Mouse (Mus musculus) monocyte, adult 2 months (primary cell): ENCODE results near the gene Uqcc3.
A peak's percentile ranks its signal among the peaks of the same experiment; 100 is the strongest.
"Not testable (repeated sequence)": the region's sequence is repeated elsewhere in the genome, so short reads cannot be mapped to it uniquely, and the experiment has no call there.

Experiments
- DNase-seq, 2 experiments: peaks; one replicate each; pipeline ENCODE4 v3.0.0; 2022; ENCODE audit warnings: low spot score in 2 of 2, low read depth in 1 of 2

The Uqcc3 gene

GRCm38 (mm10) chr19:8896231-8896630, 15.5 kb upstream of the Uqcc3 start:
- DNase-seq, result not testable (repeated sequence)

- no peak for DNase-seq
Observed at GRCm38 (mm10) chr19:8895397-8895960, 14.8 kb upstream of the Uqcc3 start.

- peak; percentile 50 to 70 for DNase-seq
Observed at GRCm38 (mm10) chr19:8892829-8893766, 12.4 kb upstream of the Uqcc3 start, which contains the start of gene Ints5. Gene Ints5 (plus strand): TSS chr19:8893005.

GRCm38 (mm10) chr19:8888511-8889385, 8.0 kb upstream of the Uqcc3 start, which contains the start of the genes 1810009A15Rik and Gm49416:
Gene 1810009A15Rik (plus strand): TSS chr19:8888853.
Gene Gm49416 (plus strand): TSS chr19:8888926.
- DNase-seq, result peak; percentile 88 to 89

- no peak for DNase-seq
Observed at GRCm38 (mm10) chr19:8887585-8888463, 7.1 kb upstream of the Uqcc3 start.

GRCm38 (mm10) chr19:8886916-8887584, 6.3 kb upstream of the Uqcc3 start:
- DNase-seq, result no peak

- no peak for DNase-seq
Observed at GRCm38 (mm10) chr19:8883616-8884015, 2.9 kb upstream of the Uqcc3 start, which contains the start of the genes Lbhd1 and Gm49403. Gene Lbhd1 (plus strand): TSS chr19:8883732. Gene Gm49403 (plus strand): TSS chr19:8883930.

GRCm38 (mm10) chr19:8881034-8881392, 290 bp upstream of the Uqcc3 start:
- no peak for DNase-seq

GRCm38 (mm10) chr19:8875031-8875430, 5.7 kb downstream of the Uqcc3 start:
- DNase-seq, result no peak

GRCm38 (mm10) chr19:8872266-8872840, 8.4 kb downstream of the Uqcc3 start:
- DNase-seq, result no peak

- peak; percentile 93 to 94 for DNase-seq
Observed at GRCm38 (mm10) chr19:8871267-8872186, 9.2 kb downstream of the Uqcc3 start, which contains the start of gene Ubxn1. Gene Ubxn1 (plus strand): TSS chr19:8871496.

GRCm38 (mm10) chr19:8870838-8871237, 9.9 kb downstream of the Uqcc3 start:
- DNase-seq, result no peak

- not testable (repeated sequence) for DNase-seq
Observed at GRCm38 (mm10) chr19:8870381-8870780, 10.3 kb downstream of the Uqcc3 start.

GRCm38 (mm10) chr19:8864265-8864664, 16.5 kb downstream of the Uqcc3 start:
- no peak for DNase-seq

- DNase-seq, result no peak
Observed at GRCm38 (mm10) chr19:8859018-8859417, 21.7 kb downstream of the Uqcc3 start.

GRCm38 (mm10) chr19:8857689-8858088, 23.0 kb downstream of the Uqcc3 start:
- no peak for DNase-seq

- no peak for DNase-seq
Observed at GRCm38 (mm10) chr19:8853117-8853516, 27.6 kb downstream of the Uqcc3 start.
